Mouse (Mus musculus) limb, embryonic 15.5 days (tissue): ENCODE measurements at regions not wholly inside any gene's neighbourhood (a gene's known extent, or its start where the extent isn't known, plus 50 kb on each side); places are given as distances from the start of the nearest gene placed in this dataset.

Experiments
- ATAC-seq: fragments of 200-750 bp; cut with Nextera tagmentation; 2 replicates; pipeline ENCODE4 v1.8.0; 2017; ENCODE audit warnings: low read depth, moderate TSS enrichment; ENCODE audit not compliant: insufficient number of reproducible peaks, low FRiP score, low TSS enrichment
- H3K27ac ChIP-seq: fragments of 300-500 bp; sonication (generic); 2 replicates; pipeline ENCODE4 v1.5.1; 2015; ENCODE audit warnings: moderate library complexity, mild to moderate bottlenecking, inconsistent platforms
- H3K27me3 ChIP-seq: fragments of 300-500 bp; sonication (generic); 2 replicates; pipeline ENCODE4 v1.6.1; 2015; ENCODE audit warnings: inconsistent platforms
- H3K36me3 ChIP-seq: fragments of 300-500 bp; sonication (generic); 2 replicates; pipeline ENCODE4 v1.6.1; 2015; ENCODE audit warnings: inconsistent platforms
- H3K4me1 ChIP-seq: fragments of 300-500 bp; sonication (generic); 2 replicates; pipeline ENCODE4 v1.6.1; 2015; ENCODE audit warnings: inconsistent platforms
- H3K4me2 ChIP-seq: fragments of 300-500 bp; sonication (generic); 2 replicates; pipeline ENCODE4 v1.6.1; 2015; ENCODE audit warnings: mild to moderate bottlenecking, inconsistent platforms
- H3K4me3 ChIP-seq: fragments of 300-500 bp; sonication (generic); 2 replicates; pipeline ENCODE4 v1.5.1; 2015; ENCODE audit warnings: mild to moderate bottlenecking, inconsistent platforms
- H3K9ac ChIP-seq: fragments of 300-500 bp; sonication (generic); 2 replicates; pipeline ENCODE4 v1.6.1; 2015; ENCODE audit warnings: inconsistent platforms
- H3K9me3 ChIP-seq: fragments of 300-500 bp; sonication (generic); 2 replicates; pipeline ENCODE4 v1.6.1; 2016; ENCODE audit warnings: inconsistent platforms
- WGBS: fragments of 180-500 bp; shearing (Covaris S2); methylation state at CpG from one replicate; pipeline ENCODE4 v1.1.7; 2015; 5-methylcytosine and 5-hydroxymethylcytosine counted together

DNA sequence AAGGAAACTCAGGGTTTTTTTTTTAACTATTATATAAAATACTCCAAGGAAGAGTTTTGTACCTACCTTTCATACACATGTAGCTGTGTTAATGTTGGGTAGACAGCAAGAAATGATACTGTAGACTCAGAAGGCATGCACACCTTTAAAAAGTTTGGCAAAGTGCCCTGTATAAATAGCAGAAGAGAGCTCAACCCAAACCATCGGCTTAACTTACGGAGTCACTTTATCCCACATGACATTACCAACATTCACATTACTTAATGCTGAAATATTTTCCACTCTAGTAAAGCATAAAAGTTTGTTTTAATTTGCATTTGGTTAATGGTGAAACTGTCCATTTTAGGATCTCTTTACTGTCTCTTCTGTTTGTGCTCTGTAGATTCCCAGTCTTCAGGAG is 205.7 kb upstream of the Gas1 start:
- H3K27ac ChIP-seq: no peak overlapping the region
- no peak for ATAC-seq
- WGBS: 34% methylated on average over 2 of the region's 2 CpGs
- H3K36me3 ChIP-seq: no peaks in the 10 kb centered on the region
- no peaks in the 10 kb centered on the region for H3K27me3 ChIP-seq
- H3K4me3 ChIP-seq: no peak overlapping the region
- H3K4me1 ChIP-seq: no peaks in the 10 kb centered on the region
- H3K9ac ChIP-seq: no peak overlapping the region
- H3K4me2 ChIP-seq: no peak overlapping the region
- no peaks in the 10 kb centered on the region; the same call in 1 of the 2 replicates for H3K9me3 ChIP-seq

DNA sequence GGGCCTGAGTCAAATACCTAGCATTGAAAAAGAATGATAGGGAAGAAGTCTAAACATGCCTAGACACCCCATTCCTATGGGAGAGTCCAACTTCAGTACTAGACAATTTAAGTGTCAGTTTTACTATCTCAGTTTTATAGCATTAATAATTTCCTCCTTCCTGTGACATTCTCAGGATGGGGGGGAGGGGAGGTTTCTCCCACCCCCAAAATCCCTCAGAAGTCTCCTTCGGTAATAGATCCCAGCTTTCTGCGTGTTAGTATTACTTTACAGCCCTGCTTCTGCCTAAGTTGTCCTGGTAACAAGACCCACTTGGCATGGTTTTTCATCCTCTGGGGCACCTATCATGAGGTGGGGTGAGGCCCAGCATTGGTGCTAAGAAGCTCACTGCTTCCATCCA is 202.9 kb upstream of the Dapk1 start:
- peaks cover 11% of the 10 kb centered on the region for H3K4me1 ChIP-seq
- H3K36me3 ChIP-seq: no peaks in the 10 kb centered on the region
- 32% methylated on average over 2 of the region's 2 CpGs for WGBS
- H3K9me3 ChIP-seq: no peaks in the 10 kb centered on the region
- H3K9ac ChIP-seq: no peak overlapping the region
- no peak overlapping the region for H3K4me3 ChIP-seq
- no peak overlapping the region for H3K4me2 ChIP-seq
- H3K27ac ChIP-seq: peak overlapping the region; percentile 61; the same call in 1 of the 2 replicates
- no peaks in the 10 kb centered on the region for H3K27me3 ChIP-seq
- no peak for ATAC-seq

DNA sequence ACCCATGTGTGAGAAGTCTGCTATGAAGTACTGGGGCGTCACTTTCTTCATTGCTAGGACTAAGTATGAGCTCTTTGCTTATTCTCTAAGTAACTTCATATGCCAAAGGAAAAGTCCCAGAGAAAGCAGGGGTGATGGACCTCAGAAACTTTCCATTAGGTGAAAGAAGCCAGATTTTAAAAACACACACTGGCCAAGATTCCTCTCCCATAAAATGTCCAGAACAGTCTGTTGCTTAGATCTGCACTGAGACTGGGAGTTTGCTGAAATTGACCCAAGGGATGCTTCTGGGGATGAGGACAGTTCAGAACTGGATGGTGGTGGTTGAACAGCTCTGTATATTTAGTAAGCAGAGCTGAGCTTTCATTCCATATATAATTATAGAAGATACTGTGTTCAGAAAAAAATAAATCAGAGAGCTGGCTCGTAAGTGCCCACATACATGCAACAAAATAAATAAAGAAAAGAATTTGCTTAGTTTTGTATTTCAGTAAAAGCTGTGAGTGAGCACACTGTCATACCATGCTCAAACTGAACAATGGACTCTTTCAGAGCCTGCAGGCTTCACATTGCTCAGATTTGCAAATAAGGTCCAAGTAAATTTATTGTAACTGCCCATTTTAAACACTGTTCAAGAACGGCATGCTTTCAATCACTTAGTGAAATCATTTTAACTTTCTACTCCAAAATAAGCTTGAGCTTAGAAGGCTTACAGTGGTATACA is 200.8 kb upstream of the Dapk1 start:
- Histone ChIP-seq H3K27me3 (no peaks in the 10 kb centered on the region), H3K9ac (no peak overlapping the region), H3K9me3 (no peaks in the 10 kb centered on the region), H3K36me3 (no peaks in the 10 kb centered on the region), H3K4me1 (peaks cover 16% of the 10 kb centered on the region), H3K4me2 (no peak overlapping the region), H3K27ac (peak overlapping the region; percentile 84), H3K4me3 (no peak overlapping the region)
- ATAC-seq: peak; percentile 67
- WGBS: 39% methylated on average over 3 of the region's 3 CpGs

DNA sequence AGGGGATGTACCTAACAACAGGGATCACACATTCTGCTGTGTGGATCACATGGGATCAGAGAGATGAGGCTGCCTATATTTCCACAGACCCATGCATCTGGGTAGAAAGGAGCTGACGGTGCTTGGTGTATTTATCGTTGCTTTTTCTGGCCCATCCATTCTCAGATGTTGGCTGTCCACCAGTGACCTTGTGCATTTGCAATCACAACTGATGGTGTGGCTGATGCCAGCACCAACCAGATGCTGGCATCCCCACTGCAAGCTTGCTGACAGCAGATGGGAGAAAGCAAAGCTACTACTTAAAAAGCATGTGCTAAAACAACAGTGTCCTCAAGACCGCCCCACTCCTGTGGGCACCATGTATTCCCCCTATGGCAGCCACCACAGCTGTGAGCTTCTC is 198.3 kb upstream of the Dapk1 start:
- no peak for ATAC-seq
- Histone ChIP-seq H3K4me3 (no peak overlapping the region), H3K4me2 (no peak overlapping the region), H3K36me3 (no peaks in the 10 kb centered on the region), H3K9ac (no peak overlapping the region), H3K4me1 (peaks cover 16% of the 10 kb centered on the region), H3K9me3 (no peaks in the 10 kb centered on the region), H3K27me3 (no peaks in the 10 kb centered on the region), H3K27ac (no peak overlapping the region)
- WGBS: 91% methylated on average over 3 of the region's 3 CpGs

DNA sequence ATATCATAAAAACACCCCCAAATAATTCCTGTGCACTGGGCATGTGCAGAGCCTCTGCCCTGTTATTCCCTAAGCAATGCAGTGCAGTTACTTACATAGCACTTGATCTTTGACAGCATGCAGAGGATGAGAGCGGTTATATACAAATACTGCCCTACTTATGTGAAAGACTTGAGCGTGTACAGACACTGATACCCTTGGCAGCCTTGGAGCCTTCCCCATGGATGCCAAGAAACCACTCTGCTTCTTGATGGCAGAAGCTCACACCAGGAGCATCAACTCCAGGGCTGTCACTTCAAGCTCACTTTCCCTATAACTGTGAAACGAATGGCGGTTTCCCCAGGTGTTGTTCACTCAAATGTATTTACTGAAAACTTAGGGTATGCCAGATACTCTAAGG is 194.4 kb upstream of the Dapk1 start:
- ATAC-seq: no peak
- Histone ChIP-seq H3K4me2 (no peak overlapping the region), H3K4me3 (no peak overlapping the region), H3K9me3 (no peaks in the 10 kb centered on the region), H3K36me3 (no peaks in the 10 kb centered on the region), H3K4me1 (peaks cover 24% of the 10 kb centered on the region), H3K27me3 (no peaks in the 10 kb centered on the region), H3K9ac (no peak overlapping the region), H3K27ac (no peak overlapping the region)
- 90% methylated on average over 4 of the region's 4 CpGs for WGBS

DNA sequence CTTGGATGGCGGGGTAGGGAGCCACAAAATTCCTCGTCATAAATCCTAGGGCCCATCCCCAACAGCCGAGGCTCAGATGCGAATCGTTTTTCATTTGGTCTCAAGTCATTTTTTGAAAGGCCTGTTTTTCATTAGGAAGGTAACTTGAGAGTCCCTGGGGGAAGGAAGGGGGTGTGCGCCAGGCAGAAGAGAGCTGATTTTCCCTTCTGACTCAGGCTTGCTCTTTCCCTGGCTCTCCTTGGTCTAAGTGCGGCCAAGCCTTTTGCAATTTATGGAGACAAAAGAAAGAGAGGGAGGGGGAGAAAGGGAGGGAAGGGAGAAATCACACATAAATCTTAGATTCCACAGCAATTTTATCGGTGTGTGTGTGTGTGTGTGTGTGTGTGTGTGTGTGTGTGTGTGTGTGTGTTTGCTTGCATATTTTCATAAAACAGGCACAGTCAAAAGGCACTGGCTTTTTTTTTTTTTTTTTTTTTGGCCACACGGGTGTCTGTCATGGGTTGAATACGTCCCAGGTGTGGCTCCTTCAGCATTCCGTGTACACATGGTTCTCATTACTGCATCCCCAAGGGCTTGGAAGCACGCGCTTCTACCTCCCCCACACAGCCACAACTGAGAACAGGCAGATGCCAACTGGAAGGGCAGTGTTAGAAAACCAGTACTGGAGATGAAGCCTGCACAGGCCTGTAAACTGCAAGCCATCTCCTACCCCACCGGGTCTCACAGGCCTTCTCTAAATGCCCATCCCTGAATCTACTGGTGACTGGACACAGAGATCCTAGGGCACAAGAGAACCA is 191.8 kb upstream of the Dapk1 start:
- Histone ChIP-seq H3K4me1 (peaks cover 24% of the 10 kb centered on the region), H3K27me3 (no peaks in the 10 kb centered on the region), H3K36me3 (no peaks in the 10 kb centered on the region), H3K9me3 (no peaks in the 10 kb centered on the region), H3K4me3 (no peak overlapping the region), H3K4me2 (no peak overlapping the region), H3K9ac (no peak overlapping the region), H3K27ac (peak overlapping the region; percentile 87)
- 6% methylated on average over 13 of the region's 14 CpGs for WGBS
- ATAC-seq: peak; percentile 90

DNA sequence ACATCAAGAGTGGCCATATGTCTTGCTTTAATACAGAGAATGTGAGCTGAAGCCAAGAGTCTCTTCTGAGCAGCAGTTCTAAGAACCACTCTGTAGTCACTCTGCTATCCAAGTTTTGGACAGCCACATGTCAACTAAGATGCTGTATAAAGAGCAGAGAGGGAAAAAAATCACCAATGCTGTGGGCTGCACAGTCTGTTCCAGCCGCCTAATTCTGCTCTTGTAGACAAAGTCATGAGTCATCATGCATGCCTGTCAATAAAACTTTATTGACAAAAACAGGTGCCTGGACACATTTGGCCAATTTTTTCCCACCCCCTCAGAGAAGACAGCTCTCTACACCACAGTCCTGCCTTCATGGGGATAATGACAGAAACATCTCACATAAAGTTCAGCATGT is 185.7 kb upstream of the Dapk1 start:
- ATAC-seq: no peak
- no peaks in the 10 kb centered on the region for H3K36me3 ChIP-seq
- no peaks in the 10 kb centered on the region for H3K9me3 ChIP-seq
- no peak overlapping the region for H3K9ac ChIP-seq
- peak overlapping the region; percentile 87 for H3K27ac ChIP-seq
- WGBS: 34% methylated on average over 1 of the region's 1 CpGs
- H3K4me2 ChIP-seq: no peak overlapping the region
- H3K4me1 ChIP-seq: peaks cover 42% of the 10 kb centered on the region
- no peak overlapping the region for H3K4me3 ChIP-seq
- no peaks in the 10 kb centered on the region for H3K27me3 ChIP-seq

DNA sequence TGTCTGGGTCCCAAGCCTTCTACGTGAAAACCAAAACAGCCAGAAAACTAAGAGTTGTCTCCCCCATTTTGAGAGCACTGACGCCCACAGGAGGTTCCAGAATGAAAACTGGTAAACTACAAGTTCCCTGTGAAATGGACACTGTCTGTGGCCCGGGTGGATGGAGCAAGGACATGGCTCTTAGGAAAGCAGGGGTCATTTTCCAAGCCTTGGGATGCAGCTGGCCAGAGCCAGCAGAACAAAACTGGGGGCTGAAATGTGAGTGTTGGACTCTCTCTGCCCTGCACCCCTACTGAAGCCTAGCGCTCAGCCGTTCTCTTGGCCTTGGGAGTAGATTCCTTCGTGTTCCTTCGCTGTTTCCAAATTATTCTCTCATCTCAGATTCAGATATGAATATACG is 184.7 kb upstream of the Dapk1 start:
- H3K36me3 ChIP-seq: no peaks in the 10 kb centered on the region
- no peak overlapping the region for H3K4me3 ChIP-seq
- H3K9me3 ChIP-seq: no peaks in the 10 kb centered on the region
- ATAC-seq: no peak
- H3K4me1 ChIP-seq: peaks cover 48% of the 10 kb centered on the region
- no peak overlapping the region for H3K9ac ChIP-seq
- peak overlapping the region; percentile 87 for H3K27ac ChIP-seq
- no peak overlapping the region for H3K4me2 ChIP-seq
- no peaks in the 10 kb centered on the region for H3K27me3 ChIP-seq
- 56% methylated on average over 8 of the region's 8 CpGs for WGBS

DNA sequence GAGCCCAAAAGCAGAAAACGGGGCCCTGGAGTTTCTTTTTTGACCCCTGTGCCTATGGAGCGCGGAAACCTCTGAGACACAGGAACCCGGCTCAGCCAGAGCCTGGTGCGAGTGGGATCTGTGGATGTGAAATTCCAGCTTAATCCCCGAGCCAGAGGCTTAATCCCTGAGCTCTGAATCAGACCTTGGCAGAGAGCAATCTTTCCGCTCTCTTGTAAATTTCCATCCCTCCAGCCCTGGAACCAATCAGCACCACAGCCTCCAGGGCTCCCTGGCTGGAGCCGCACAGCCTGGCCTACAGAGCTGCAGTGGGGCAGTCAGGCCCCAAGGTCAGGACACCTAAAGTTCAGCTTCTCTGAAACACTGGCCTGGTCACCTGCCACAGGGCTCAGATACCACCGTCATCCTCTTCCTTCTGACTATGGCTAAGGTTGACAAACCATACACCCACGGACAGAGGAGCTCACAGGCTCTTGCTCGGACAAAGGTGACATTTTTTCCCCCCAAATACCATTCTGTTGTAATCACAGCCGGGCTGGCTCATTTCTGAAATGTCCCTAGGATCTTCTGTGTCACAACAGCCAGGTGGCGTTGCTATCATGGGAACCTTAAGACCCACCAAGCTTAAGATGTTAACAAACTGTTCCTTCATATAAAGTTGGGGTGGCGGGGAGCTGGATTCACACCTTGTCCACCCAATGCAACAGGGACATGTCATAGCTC is 184.2 kb upstream of the Dapk1 start:
- no peak overlapping the region for H3K9ac ChIP-seq
- peak overlapping the region; percentile 87 for H3K27ac ChIP-seq
- H3K9me3 ChIP-seq: no peaks in the 10 kb centered on the region
- H3K4me2 ChIP-seq: no peak overlapping the region
- peaks cover 48% of the 10 kb centered on the region for H3K4me1 ChIP-seq
- peak; percentile 89 for ATAC-seq
- no peaks in the 10 kb centered on the region for H3K36me3 ChIP-seq
- no peak overlapping the region for H3K4me3 ChIP-seq
- WGBS: 44% methylated on average over 14 of the region's 14 CpGs
- no peaks in the 10 kb centered on the region for H3K27me3 ChIP-seq

DNA sequence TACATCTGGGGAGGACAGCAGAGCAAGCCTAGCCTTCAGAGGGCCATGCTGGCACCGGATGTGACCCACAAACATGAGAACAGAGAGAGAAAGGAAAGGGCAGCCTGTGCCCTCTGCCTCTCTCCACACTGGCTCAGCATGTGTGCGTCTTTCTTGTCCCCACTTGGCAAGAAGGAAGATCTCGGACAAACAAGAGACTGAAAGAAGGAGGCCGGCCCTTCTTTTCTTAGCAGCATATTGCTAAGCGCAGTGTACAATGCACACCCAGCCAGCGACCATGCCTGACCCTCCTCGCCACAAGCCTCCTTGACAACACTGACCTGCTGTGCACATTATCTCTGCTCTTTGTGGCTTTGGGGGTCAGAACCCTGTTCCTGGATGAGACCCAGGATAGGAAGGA is 181.4 kb upstream of the Dapk1 start:
- Histone ChIP-seq H3K9ac (no peak overlapping the region), H3K36me3 (no peaks in the 10 kb centered on the region), H3K4me1 (peaks cover 49% of the 10 kb centered on the region), H3K27ac (peak overlapping the region; percentile 58; the same call in 1 of the 2 replicates), H3K27me3 (no peaks in the 10 kb centered on the region), H3K9me3 (no peaks in the 10 kb centered on the region), H3K4me2 (no peak overlapping the region), H3K4me3 (no peak overlapping the region)
- 87% methylated on average over 7 of the region's 7 CpGs for WGBS
- no peak for ATAC-seq

DNA sequence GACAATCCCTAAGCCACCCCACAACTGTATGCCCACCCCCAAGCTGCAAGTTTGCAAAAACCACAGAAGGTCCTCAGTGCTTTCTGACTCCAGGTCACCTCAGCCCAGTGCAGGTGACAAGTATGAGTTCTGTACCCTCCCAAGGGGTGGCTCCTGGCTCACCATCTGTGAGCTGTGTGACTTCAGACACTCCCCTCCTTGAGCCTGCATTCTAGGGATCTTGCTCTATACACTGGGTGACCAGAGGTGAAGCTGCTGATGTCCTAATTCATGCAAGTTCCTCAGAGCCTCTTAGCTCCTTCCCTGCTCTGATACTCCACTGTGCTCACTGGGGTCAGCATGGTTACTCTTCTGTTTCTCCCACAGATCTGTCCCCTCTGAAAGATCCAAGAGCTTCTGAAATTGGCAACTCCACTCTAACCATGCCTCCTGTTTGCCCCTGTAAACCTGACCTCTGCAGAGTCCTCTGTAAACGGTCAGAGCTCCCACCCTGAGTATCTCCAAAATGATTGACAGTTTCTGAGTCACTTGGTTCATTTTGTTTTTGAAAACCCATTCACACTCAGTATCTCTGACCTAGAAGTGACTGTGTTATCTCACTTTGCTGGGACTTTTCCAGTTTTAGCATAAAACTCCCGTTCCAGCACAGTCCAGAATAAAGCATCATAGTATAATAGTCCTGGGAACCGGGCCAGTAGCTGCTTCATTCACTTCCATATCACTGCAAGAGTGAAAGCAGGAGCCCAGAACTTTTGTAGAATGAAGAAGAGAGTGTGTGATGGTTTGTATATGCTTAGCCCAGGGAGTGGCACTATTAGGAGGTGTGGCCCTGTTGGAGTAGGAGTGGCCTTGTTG is 180.7 kb upstream of the Dapk1 start:
- no peak overlapping the region for H3K9ac ChIP-seq
- H3K36me3 ChIP-seq: no peaks in the 10 kb centered on the region
- ATAC-seq: no peak
- no peaks in the 10 kb centered on the region for H3K27me3 ChIP-seq
- H3K27ac ChIP-seq: peak overlapping the region; percentile 58
- 47% methylated on average over 3 of the region's 3 CpGs for WGBS
- peaks cover 48% of the 10 kb centered on the region for H3K4me1 ChIP-seq
- no peaks in the 10 kb centered on the region for H3K9me3 ChIP-seq
- no peak overlapping the region for H3K4me3 ChIP-seq
- H3K4me2 ChIP-seq: no peak overlapping the region
